Mouse (Mus musculus) liver, embryonic 13.5 days (tissue): ENCODE measurements around the gene Sphk2. TPM values are rescaled to one million over a fixed set of nuclear protein-coding genes. Genes with fewer than 3 reads are reported as not detected.

Experiments used
- ATAC-seq: fragments of 200-750 bp; cut with Nextera tagmentation; 2 replicates; pipeline ENCODE4 v1.8.0; 2017; ENCODE audit warnings: low read depth, mild to moderate bottlenecking, moderate number of reproducible peaks, moderate library complexity
- DNase-seq: peaks from one replicate; pipeline ENCODE4 v3.0.0; 2022
- H3K27ac ChIP-seq: fragments of 300-500 bp; sonication (generic); 2 replicates; pipeline ENCODE4 v1.5.1; 2015; ENCODE audit warnings: moderate library complexity, mild to moderate bottlenecking, inconsistent platforms
- H3K27me3 ChIP-seq: fragments of 300-500 bp; sonication (generic); 2 replicates; pipeline ENCODE4 v1.6.1; 2015; ENCODE audit warnings: mild to moderate bottlenecking, inconsistent platforms
- H3K36me3 ChIP-seq: fragments of 300-500 bp; sonication (generic); 2 replicates; pipeline ENCODE4 v1.6.1; 2015; ENCODE audit warnings: mild to moderate bottlenecking, inconsistent platforms
- H3K4me1 ChIP-seq: fragments of 300-500 bp; sonication (generic); replicated peaks from 2 replicates; pipeline ENCODE4 v1.6.1; 2015; ENCODE audit warnings: inconsistent platforms
- H3K4me2 ChIP-seq: fragments of 300-500 bp; sonication (generic); 2 replicates; pipeline ENCODE4 v1.6.1; 2015; ENCODE audit warnings: inconsistent platforms, mild to moderate bottlenecking, moderate library complexity
- H3K4me3 ChIP-seq: fragments of 300-500 bp; sonication (generic); replicated peaks from 2 replicates; pipeline ENCODE4 v1.5.1; 2015; ENCODE audit warnings: mild to moderate bottlenecking, inconsistent platforms
- H3K9ac ChIP-seq: fragments of 300-500 bp; sonication (generic); 2 replicates; pipeline ENCODE4 v1.6.1; 2015; ENCODE audit warnings: mild to moderate bottlenecking, inconsistent platforms
- H3K9me3 ChIP-seq: fragments of 300-500 bp; sonication (generic); replicated peaks from 2 replicates; pipeline ENCODE4 v1.6.1; 2016; ENCODE audit warnings: inconsistent platforms
- WGBS: fragments of 180-500 bp; shearing (Covaris S2); methylation state at CpG from one replicate; pipeline ENCODE4 v1.1.7; 2015; ENCODE audit not compliant: insufficient replicate concordance; 5-methylcytosine and 5-hydroxymethylcytosine counted together
- polyA plus RNA-seq: library from polyadenylated mRNA; unstranded; fragments of >200 nt; fragmentation: Nextera tagmentation; extraction: Ambion mirVana; gene quantifications from 2 replicates; pipeline ENCODE4 v1.2.1, GENCODE M21; 2015

The Sphk2 gene
- polyA plus RNA-seq, 1 experiment from 2014 or later = 11.4 TPM

DNA sequence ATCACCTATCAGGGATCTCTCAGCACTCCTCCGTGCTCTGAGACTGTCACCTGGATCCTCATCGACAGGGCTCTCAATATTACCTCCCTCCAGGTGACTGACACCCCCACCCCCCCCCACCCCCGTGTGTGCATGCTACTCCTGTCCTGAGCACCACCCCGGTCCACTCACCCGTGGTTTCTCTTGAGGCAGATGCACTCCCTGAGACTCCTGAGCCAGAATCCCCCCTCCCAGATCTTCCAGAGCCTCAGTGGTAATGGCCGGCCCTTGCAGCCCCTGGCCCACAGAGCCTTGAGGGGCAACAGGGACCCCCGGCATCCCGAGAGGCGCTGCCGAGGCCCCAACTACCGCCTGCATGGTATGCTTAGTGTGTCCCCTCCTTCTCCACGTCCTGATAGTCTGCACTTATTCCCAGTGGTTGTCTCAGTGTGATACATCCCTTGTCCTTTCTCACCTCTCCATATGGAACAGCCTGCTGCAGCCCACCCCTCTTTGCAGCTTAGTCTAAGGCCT is 14.2 kb downstream of the Sphk2 start:
- Histone ChIP-seq H3K4me1 (peaks cover 63% of the 10 kb centered on the region), H3K27me3 (peaks cover 41% of the 10 kb centered on the region), H3K4me3 (peak overlapping the region; percentile 70; the same call in 1 of the 2 replicates), H3K27ac (peak overlapping the region; percentile 69), H3K36me3 (no peaks in the 10 kb centered on the region), H3K9me3 (no peaks in the 10 kb centered on the region), H3K4me2 (peak overlapping the region; percentile 99), H3K9ac (peak overlapping the region; percentile 48; the same call in 1 of the 2 replicates)
- ATAC-seq (no peak), DNase-seq (no peak)
- WGBS = 45% methylated on average over 12 of the region's 12 CpGs

DNA sequence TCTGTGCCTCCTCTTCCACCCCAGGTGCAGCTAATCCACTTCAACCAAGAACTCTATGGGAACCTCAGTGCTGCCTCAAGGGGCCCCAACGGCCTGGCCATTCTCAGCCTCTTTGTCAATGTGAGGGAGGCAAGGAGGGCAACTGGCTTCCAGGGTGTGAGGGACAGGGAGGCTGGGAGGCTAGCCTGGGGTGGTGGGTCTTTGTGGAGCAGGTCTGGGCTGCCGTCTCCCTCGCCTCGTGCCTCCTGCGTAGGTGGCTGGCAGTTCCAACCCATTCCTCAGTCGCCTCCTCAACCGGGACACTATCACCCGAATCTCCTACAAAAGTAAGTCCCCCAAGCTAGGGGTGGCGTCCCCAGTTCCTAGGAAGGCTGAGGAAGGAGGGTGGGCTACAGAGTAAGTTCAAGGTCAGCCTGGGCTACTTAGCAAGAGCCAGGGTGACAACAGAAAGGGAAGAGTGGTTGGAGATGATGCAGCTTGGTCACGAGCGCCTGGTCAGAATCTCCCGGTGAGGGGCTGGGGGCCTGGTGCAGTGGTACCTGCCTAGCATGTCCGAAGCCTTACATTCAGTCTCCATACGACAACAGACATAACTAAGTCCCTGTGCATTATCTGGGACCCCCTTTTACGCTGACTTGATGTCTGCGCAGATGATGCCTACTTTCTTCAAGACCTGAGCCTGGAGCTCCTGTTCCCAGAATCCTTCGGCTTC is 14.8 kb downstream of the Sphk2 start:
- no peaks in the 10 kb centered on the region for H3K9me3 ChIP-seq
- WGBS = 80% methylated on average over 17 of the region's 17 CpGs
- no peak overlapping the region for H3K4me2 ChIP-seq
- H3K4me3 ChIP-seq = no peak overlapping the region
- no peak overlapping the region for H3K27ac ChIP-seq
- H3K36me3 ChIP-seq = no peaks in the 10 kb centered on the region
- DNase-seq (no peak), ATAC-seq (no peak)
- no peak overlapping the region for H3K9ac ChIP-seq
- H3K27me3 ChIP-seq = peaks cover 47% of the 10 kb centered on the region
- peaks cover 57% of the 10 kb centered on the region for H3K4me1 ChIP-seq

DNA sequence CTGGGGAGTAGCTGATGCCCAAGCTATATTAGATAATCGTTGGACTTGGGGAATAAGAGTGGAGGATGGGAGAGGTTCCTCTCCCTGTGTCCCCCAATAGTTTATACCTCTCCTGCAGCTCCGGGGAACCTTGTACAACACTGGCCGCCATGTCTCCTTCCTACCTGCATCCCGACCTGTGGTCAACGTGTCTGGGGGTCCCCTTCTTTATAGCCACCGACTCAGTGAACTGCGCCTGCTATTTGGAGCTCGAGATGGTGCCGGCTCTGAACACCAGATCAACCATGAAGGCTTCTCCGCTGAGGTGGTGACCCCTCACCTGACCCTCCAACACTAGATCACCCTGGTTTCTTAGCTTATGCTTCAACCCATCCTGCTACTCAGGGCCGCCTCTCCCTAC is 15.5 kb downstream of the Sphk2 start:
- DNase-seq (no peak), ATAC-seq (no peak)
- 77% methylated on average over 11 of the region's 11 CpGs for WGBS
- no peak overlapping the region for H3K4me3 ChIP-seq
- H3K4me1 ChIP-seq = peaks cover 51% of the 10 kb centered on the region
- H3K9ac ChIP-seq = no peak overlapping the region
- no peaks in the 10 kb centered on the region for H3K9me3 ChIP-seq
- H3K27ac ChIP-seq = no peak overlapping the region
- H3K27me3 ChIP-seq = peaks cover 50% of the 10 kb centered on the region
- H3K36me3 ChIP-seq = no peaks in the 10 kb centered on the region
- H3K4me2 ChIP-seq = no peak overlapping the region

DNA sequence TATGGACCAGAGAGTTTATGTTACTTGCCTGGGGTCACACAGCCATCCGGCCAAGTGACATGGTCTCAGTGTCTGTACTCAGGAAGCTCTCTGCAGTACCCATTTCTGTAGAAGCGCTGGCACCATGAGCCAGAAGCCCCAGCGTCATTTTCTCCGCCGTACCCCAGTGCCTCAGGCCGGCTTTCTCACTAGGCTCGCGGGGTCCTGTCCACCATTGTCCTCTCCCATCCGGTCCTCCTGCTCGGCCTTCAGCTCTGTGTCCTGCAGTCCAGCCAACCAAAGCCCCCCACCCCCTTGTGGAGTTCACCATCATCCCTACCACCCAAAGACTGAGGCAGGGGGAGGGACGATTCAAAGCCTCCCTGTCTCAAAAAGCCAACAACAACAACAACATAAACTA is 16.2 kb downstream of the Sphk2 start:
- H3K4me3 ChIP-seq = no peak overlapping the region
- DNase-seq (no peak), ATAC-seq (no peak)
- H3K27ac ChIP-seq = no peak overlapping the region
- H3K9ac ChIP-seq = no peak overlapping the region
- no peaks in the 10 kb centered on the region for H3K36me3 ChIP-seq
- 74% methylated on average over 11 of the region's 11 CpGs for WGBS
- H3K4me2 ChIP-seq = no peak overlapping the region
- peaks cover 43% of the 10 kb centered on the region for H3K4me1 ChIP-seq
- no peaks in the 10 kb centered on the region for H3K9me3 ChIP-seq
- peaks cover 50% of the 10 kb centered on the region for H3K27me3 ChIP-seq

DNA sequence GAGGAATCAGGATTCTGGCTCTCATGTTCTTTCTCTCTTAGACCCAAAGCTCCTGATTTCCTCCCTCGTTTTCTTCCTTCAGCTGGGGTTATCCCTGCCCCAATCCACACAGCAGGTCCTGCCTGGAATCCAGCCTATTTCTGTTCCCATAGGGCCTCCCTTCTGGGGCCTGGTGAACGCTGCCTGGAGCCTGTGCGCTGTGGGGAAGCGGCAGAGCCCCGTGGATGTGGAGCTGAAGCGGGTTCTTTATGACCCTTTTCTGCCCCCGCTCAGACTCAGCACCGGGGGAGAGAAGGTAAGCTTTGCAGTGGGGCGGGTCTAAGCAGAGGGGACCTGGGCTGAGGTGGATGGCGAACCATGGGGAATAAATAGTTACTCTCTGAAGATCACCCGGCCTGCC is 16.7 kb downstream of the Sphk2 start:
- Histone ChIP-seq H3K9me3 (no peaks in the 10 kb centered on the region), H3K4me2 (no peak overlapping the region), H3K4me3 (no peak overlapping the region), H3K27me3 (peaks cover 50% of the 10 kb centered on the region), H3K36me3 (no peaks in the 10 kb centered on the region), H3K27ac (no peak overlapping the region), H3K4me1 (peaks cover 38% of the 10 kb centered on the region), H3K9ac (no peak overlapping the region)
- 31% methylated on average over 11 of the region's 11 CpGs for WGBS
- ATAC-seq = no peak
- DNase-seq = no peak

DNA sequence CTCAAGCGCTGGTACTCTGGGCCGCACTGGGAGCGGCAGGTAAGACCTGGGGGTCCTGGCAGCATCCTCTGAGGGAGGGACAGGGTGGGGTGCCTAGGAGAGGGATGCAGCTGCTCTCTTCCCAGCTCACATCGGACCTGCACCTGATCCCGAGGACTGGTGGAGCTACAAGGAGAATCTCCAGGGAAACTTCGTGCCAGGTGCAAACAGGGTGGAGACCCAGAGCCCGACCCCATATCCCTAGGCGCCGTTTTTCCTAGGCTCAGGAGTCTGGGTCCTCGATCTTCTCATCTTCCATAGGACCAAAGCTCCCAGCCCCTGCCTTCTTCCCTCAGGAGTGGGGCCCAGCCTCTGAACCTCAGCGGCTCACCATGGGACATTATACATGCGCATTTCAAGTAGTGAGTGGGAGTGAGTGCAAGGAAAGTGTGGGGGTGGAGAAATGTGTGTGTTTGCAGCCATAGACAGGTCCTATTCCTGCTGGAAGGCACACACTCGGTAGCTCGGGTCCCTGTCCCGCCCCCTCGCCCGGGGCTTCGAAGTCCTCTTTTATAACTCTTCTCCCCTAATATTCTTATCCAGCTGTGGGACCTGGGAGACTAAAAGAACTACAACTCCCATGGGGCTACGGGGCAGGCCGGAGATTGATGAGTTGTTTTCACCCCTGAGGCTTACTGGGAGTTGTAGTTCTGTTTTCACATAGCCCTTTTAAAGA is 17.3 kb downstream of the Sphk2 start:
- Histone ChIP-seq H3K36me3 (no peaks in the 10 kb centered on the region), H3K27me3 (peaks cover 50% of the 10 kb centered on the region), H3K4me3 (peak overlapping the region; percentile 28), H3K9me3 (no peaks in the 10 kb centered on the region), H3K27ac (no peak overlapping the region), H3K4me2 (peak overlapping the region; percentile 38), H3K9ac (no peak overlapping the region), H3K4me1 (peaks cover 32% of the 10 kb centered on the region)
- WGBS = 3% methylated on average over 20 of the region's 20 CpGs
- no peak for ATAC-seq
- peak; percentile 44 for DNase-seq

DNA sequence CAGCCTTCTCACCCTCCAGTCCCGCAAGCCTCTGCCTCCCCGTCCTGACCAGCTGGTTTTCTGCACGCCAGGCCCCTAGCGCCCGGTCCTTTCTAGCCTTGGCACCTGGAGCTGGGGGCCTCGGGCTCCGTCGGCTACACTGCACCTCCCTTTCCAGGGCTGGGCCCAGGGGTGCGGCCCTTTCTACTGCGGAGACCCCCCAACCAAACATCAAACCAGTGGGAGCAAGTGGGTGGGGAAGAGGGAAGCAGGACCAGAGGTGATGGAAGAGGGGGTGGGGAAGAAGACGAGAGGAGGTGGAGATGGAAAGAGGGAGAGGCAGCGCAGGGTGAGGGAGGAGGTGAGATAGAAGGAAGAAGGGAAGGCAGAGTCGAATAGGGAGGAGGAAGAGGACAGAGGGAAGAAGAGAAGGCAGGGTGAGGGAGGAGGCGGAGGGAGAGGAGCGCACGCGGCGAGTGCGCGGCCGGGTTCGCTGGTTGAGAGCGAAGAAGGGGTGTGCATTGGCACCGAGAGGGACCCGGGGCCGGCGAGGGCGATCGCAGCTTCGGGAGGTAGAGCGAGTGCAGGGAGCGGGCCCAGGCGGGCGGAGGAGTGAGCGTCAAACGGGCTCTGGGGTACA is 18.2 kb downstream of the Sphk2 start, which contains the start of gene Car11:
Gene Car11, plus strand, starts transcription at position 321 of the 619 bp plus-strand sequence.
- ATAC-seq = no peak
- Histone ChIP-seq H3K27ac (no peak within 1 kb of the TSS), H3K9ac (no peak within 1 kb of the TSS), H3K27me3 (peaks cover 50% of the 10 kb centered on the region), H3K36me3 (no peaks in the 10 kb centered on the region), H3K4me1 (peaks cover 24% of the 10 kb centered on the region), H3K4me2 (peak within 1 kb of the TSS; percentile 38), H3K9me3 (no peaks in the 10 kb centered on the region), H3K4me3 (peak within 1 kb of the TSS; percentile 28)
- no peak for DNase-seq
- 5% methylated on average over 36 of the region's 36 CpGs for WGBS

DNA sequence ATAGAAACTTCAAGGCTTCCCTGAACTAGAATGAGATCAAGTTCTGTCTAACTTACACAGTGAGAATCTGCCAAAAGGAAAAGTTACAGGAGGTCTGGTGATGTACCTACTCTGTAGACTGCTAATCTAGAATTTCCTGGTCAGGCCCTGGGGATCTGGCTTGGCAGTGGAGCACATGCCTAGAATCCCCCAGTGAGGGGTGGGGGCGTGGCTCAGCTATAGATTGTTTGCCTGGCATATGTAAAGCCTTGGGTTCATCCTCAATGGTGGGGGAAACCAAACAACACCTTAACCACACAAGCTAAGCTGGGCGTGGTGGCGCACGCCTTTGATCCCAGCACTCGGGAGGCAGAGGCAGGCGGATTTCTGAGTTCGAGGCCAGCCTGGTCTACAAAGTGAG is 19.9 kb downstream of the Sphk2 start:
- H3K36me3 ChIP-seq = no peaks in the 10 kb centered on the region
- no peak overlapping the region for H3K9ac ChIP-seq
- 53% methylated on average over 7 of the region's 7 CpGs for WGBS
- ATAC-seq = no peak
- H3K27ac ChIP-seq = no peak overlapping the region
- H3K9me3 ChIP-seq = no peaks in the 10 kb centered on the region
- peaks cover 10% of the 10 kb centered on the region for H3K4me1 ChIP-seq
- DNase-seq = no peak
- H3K4me3 ChIP-seq = no peak overlapping the region
- H3K4me2 ChIP-seq = no peak overlapping the region
- peaks cover 48% of the 10 kb centered on the region for H3K27me3 ChIP-seq

DNA sequence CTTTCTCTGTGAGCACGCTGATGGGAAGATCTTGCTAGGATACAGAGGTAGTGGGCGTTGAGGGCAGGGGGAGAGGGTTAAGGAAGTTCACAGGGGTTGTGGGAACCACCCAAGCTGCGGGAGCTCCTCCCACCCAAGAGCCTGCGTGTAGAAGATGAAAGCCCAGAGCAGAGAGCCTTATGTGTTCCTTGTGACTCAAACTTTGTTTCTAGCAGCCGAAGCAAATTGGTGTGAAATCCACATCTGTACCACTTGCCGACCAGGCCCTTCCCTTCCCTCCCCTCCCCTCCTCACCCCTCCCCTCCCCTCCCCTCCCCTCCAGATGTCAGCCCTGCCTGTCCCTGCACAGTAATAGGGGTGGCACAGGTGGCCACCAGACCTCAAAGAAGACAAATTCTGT is 22.7 kb downstream of the Sphk2 start:
- H3K27me3 ChIP-seq = peaks cover 24% of the 10 kb centered on the region
- H3K4me2 ChIP-seq = no peak overlapping the region
- H3K9ac ChIP-seq = no peak overlapping the region
- ATAC-seq (no peak), DNase-seq (no peak)
- no peaks in the 10 kb centered on the region for H3K36me3 ChIP-seq
- H3K4me3 ChIP-seq = no peak overlapping the region
- H3K9me3 ChIP-seq = no peaks in the 10 kb centered on the region
- H3K4me1 ChIP-seq = peaks cover 4% of the 10 kb centered on the region
- no peak overlapping the region for H3K27ac ChIP-seq
- 31% methylated on average over 6 of the region's 6 CpGs for WGBS

DNA sequence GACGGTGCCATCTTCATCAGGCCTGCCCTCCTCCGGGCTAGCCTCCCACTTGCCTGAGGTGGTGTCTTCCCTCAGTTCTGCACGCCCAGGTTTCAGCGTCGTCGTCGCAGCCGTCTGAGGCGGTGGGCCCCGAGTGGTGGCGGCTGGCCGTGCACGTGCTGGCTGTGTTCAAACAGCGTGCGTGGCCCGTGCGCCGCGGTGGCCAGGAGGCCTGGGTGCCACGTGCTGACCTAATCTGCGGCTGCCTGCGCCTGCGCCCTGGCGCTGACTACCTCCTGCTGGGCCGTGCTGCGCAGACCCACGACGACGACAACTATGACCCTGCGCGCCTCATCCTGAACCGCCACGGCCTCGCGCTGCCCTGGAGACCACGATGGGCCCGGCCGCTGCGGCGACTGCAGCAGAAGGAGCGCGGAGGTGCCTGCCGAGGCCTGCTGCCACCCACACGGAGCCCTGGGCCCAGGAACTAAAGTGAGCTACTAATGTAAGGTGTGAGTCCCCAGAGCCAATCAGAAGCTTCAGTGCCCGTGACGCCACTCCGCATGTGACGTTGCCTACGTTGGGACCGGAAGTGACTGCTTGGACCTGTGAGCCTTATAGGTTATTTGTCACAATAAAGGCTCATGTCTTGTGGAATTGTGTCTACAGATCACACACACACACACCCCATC is 23.7 kb downstream of the Sphk2 start, which contains the start of gene Sec1:
Gene Sec1, minus strand, starts transcription at position 482 of the 671 bp plus-strand sequence.
- Histone ChIP-seq H3K9ac (no peak within 1 kb of the TSS), H3K9me3 (no peaks in the 10 kb centered on the region), H3K27me3 (peaks cover 13% of the 10 kb centered on the region), H3K4me1 (0 out of 2 replicates have a peak, but pooled peaks cover 10% of the 10 kb centered on the region), H3K36me3 (no peaks in the 10 kb centered on the region), H3K4me2 (no peak within 1 kb of the TSS), H3K4me3 (no peak within 1 kb of the TSS), H3K27ac (no peak within 1 kb of the TSS)
- WGBS = 83% methylated on average over 50 of the region's 50 CpGs
- no peak for ATAC-seq
- DNase-seq = no peak

DNA sequence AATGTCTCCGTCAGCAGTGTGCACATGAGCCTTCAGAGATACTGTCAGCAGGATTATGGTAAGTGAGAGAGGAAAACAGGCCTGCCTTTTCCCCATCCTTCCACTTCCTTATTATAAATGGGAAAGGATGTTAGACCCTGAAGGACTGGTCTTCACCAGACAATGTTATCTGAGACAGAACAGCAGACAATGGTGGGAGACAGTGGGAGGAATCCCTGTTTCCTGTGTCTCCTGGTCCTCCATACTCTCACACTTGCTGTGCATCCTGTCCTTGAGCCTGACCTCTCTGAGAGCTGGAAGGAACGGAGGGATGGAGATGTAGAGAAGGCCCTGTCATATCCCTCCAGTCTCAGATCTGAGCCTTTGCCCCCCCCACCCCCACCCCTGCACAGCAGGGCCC is 25.4 kb downstream of the Sphk2 start:
- Histone ChIP-seq H3K27me3 (no peaks in the 10 kb centered on the region), H3K4me2 (no peak overlapping the region), H3K36me3 (no peaks in the 10 kb centered on the region), H3K4me3 (no peak overlapping the region), H3K9me3 (no peaks in the 10 kb centered on the region), H3K9ac (no peak overlapping the region), H3K4me1 (0 out of 2 replicates have a peak, but pooled peaks cover 10% of the 10 kb centered on the region), H3K27ac (no peak overlapping the region)
- WGBS = 78% methylated on average over 2 of the region's 2 CpGs
- no peak for ATAC-seq
- DNase-seq = no peak
